Mouse (Mus musculus) CH12.LX (cell line): ENCODE data around the gene Kcnq4. TPM values are rescaled to one million over a fixed set of nuclear protein-coding genes. Genes with fewer than 3 reads are reported as not detected.

Experiments
- DNase-seq: peaks from one replicate; pipeline ENCODE4 v3.0.0-alpha.2; 2013; ENCODE audit errors: extremely low read depth
- H3K27ac ChIP-seq: 2 replicates; pipeline ENCODE4 v1.5.1; 2012; ENCODE audit warnings: low read depth, mild to moderate bottlenecking, control low read depth, moderate library complexity; ENCODE audit not compliant: insufficient read depth
- H3K27me3 ChIP-seq: replicated peaks from 2 replicates; pipeline ENCODE3; 2012; ENCODE audit warnings: inconsistent platforms
- H3K36me3 ChIP-seq, 2 experiments: replicated peaks in 1 of 2; 2 replicates each; pipeline versions ENCODE3 to v1.6.1; 2012; ENCODE audit warnings: inconsistent platforms in 1 of 2, low read length in 1 of 2, mild to moderate bottlenecking in 1 of 2, mixed read lengths in 1 of 2, moderate library complexity in 1 of 2; ENCODE audit not compliant: control insufficient read depth in 1 of 2, insufficient read depth in 1 of 2
- H3K4me1 ChIP-seq, 2 experiments: 2 replicates each; pipeline ENCODE4 v1.6.1; 2012; ENCODE audit warnings: inconsistent platforms in 1 of 2, moderate library complexity in 1 of 2; ENCODE audit not compliant: insufficient read depth in 2 of 2, control insufficient read depth in 1 of 2
- H3K4me2 ChIP-seq: 2 replicates; pipeline ENCODE4 v1.6.1; 2012; ENCODE audit warnings: low read depth, mild to moderate bottlenecking, control low read depth; ENCODE audit not compliant: poor library complexity, insufficient read depth, severe bottlenecking
- H3K4me3 ChIP-seq, 3 experiments: fragments of 150-350 bp in 1 of 3; sonication (generic) in 1 of 3; replicated peaks in 1 of 3; 2 replicates each; pipeline versions ENCODE3 to v1.5.1; 2011 to 2012; ENCODE audit warnings: low read depth in 2 of 3, low read length in 2 of 3, mild to moderate bottlenecking in 2 of 3, moderate library complexity in 2 of 3, control low read depth in 1 of 3, improper control_type of control experiment in 1 of 3, inconsistent platforms in 1 of 3, mixed read lengths in 1 of 3; ENCODE audit not compliant: poor library complexity in 1 of 3
- H3K79me2 ChIP-seq: replicated peaks from 2 replicates; pipeline ENCODE4 v1.6.1; 2012; ENCODE audit warnings: mild to moderate bottlenecking, moderate library complexity; ENCODE audit not compliant: control insufficient read depth, poor library complexity, insufficient read depth, severe bottlenecking; ENCODE audit errors: extremely low read depth
- H3K9ac ChIP-seq: 2 replicates; pipeline ENCODE4 v1.6.1; 2012; ENCODE audit warnings: low read depth, mild to moderate bottlenecking, control low read depth, moderate library complexity; ENCODE audit not compliant: insufficient read depth
- H3K9me3 ChIP-seq: replicated peaks from 2 replicates; pipeline ENCODE3; 2012; ENCODE audit warnings: low read length, inconsistent platforms, mixed read lengths
- CTCF ChIP-seq, 2 experiments: IDR thresholded peaks in 1 of 2; conservative IDR thresholded peaks in 1 of 2; 2 replicates each; pipeline ENCODE4 v1.5.1; 2011 to 2012; ENCODE audit warnings: low read depth in 2 of 2, low read length in 2 of 2, improper control_type of control experiment in 1 of 2, inconsistent platforms in 1 of 2, mild to moderate bottlenecking in 1 of 2, moderate library complexity in 1 of 2
- EP300 ChIP-seq: IDR thresholded peaks from 2 replicates; pipeline ENCODE4 v1.6.1; 2011; ENCODE audit warnings: low read length, improper control_type of control experiment
- ETS1 ChIP-seq: conservative IDR thresholded peaks from 2 replicates; pipeline ENCODE4 v1.6.1; 2012; ENCODE audit warnings: low read depth, mild to moderate bottlenecking, inconsistent platforms, low read length, improper control_type of control experiment, moderate library complexity
- HCFC1 ChIP-seq: IDR thresholded peaks from 2 replicates; pipeline ENCODE4 v1.6.1; 2012; ENCODE audit warnings: low read depth, mild to moderate bottlenecking, inconsistent platforms, low read length, improper control_type of control experiment
- IRF4 ChIP-seq: IDR thresholded peaks from 2 replicates; pipeline ENCODE4 v1.6.1; 2014; ENCODE audit warnings: low read depth, mild to moderate bottlenecking, inconsistent platforms, low read length, improper control_type of control experiment
- MAFK ChIP-seq: IDR thresholded peaks from 2 replicates; pipeline ENCODE4 v1.6.1; 2011; ENCODE audit warnings: low read length, improper control_type of control experiment; ENCODE audit not compliant: insufficient replicate concordance
- MAX ChIP-seq: IDR thresholded peaks from 2 replicates; pipeline ENCODE4 v1.6.1; 2011; ENCODE audit warnings: low read length, improper control_type of control experiment
- MAZ ChIP-seq: IDR thresholded peaks from 2 replicates; pipeline ENCODE4 v1.6.1; 2012; ENCODE audit warnings: low read depth, mild to moderate bottlenecking, inconsistent platforms, low read length, improper control_type of control experiment, moderate library complexity
- MEF2A ChIP-seq: IDR thresholded peaks from 2 replicates; pipeline ENCODE4 v1.6.1; 2014; ENCODE audit warnings: low read depth, mild to moderate bottlenecking, inconsistent platforms, low read length, improper control_type of control experiment, borderline replicate concordance
- MXI1 ChIP-seq: IDR thresholded peaks from 2 replicates; pipeline ENCODE4 v1.6.1; 2011; ENCODE audit warnings: mild to moderate bottlenecking, low read depth, low read length, improper control_type of control experiment
- MYC ChIP-seq: IDR thresholded peaks from 2 replicates; pipeline ENCODE4 v1.6.1; 2011; ENCODE audit warnings: low read depth, mild to moderate bottlenecking, improper control_type of control experiment, low read length
- NRF1 ChIP-seq: IDR thresholded peaks from 2 replicates; pipeline ENCODE4 v1.6.1; 2014; ENCODE audit warnings: low read depth, mild to moderate bottlenecking, inconsistent platforms, low read length, improper control_type of control experiment, moderate library complexity
- POLR2A ChIP-seq: IDR thresholded peaks from 2 replicates; pipeline ENCODE4 v1.6.1; 2011; ENCODE audit warnings: low read depth, mild to moderate bottlenecking, improper control_type of control experiment, low read length
- POLR2AphosphoS2 ChIP-seq: IDR thresholded peaks from 2 replicates; pipeline ENCODE4 v1.6.1; 2011; ENCODE audit warnings: low read depth, low read length, improper control_type of control experiment
- RAD21 ChIP-seq: IDR thresholded peaks from 2 replicates; pipeline ENCODE4 v1.6.1; 2011; ENCODE audit warnings: low read depth, mild to moderate bottlenecking, low read length, improper control_type of control experiment, moderate library complexity
- SIN3A ChIP-seq: IDR thresholded peaks from 2 replicates; pipeline ENCODE4 v1.6.1; 2012; ENCODE audit warnings: low read length, improper control_type of control experiment, inconsistent platforms
- UBTF ChIP-seq: IDR thresholded peaks from 2 replicates; pipeline ENCODE4 v1.6.1; 2012; ENCODE audit warnings: low read depth, mild to moderate bottlenecking, inconsistent platforms, low read length, improper control_type of control experiment, moderate library complexity
- USF2 ChIP-seq: conservative IDR thresholded peaks from 2 replicates; pipeline ENCODE4 v1.6.1; 2011; ENCODE audit warnings: low read depth, low read length, improper control_type of control experiment
- ZKSCAN1 ChIP-seq: IDR thresholded peaks from 2 replicates; pipeline ENCODE4 v1.6.1; 2012; ENCODE audit warnings: low read depth, inconsistent platforms, low read length, improper control_type of control experiment, borderline replicate concordance
- dilution Hi-C: fragments of 300-500 bp; cut with MboI; formaldehyde crosslinking; loops from 2 replicates; pipeline ENCODE4 v1.14.3; 2020; ENCODE audit warnings: low sequenced_read_pairs; ENCODE audit not compliant: extremely low pct_unique_long_range_greater_than_20kb, extremely low pct_ligation_motif_present
- in situ Hi-C: fragments of 300-500 bp; cut with MboI; formaldehyde crosslinking; loops from 3 replicates; pipeline ENCODE4 v1.14.3; 2019; ENCODE audit warnings: low sequenced_read_pairs, low pct_ligation_motif_present, low pct_unique_long_range_greater_than_20kb, mixed read lengths
- polyA plus RNA-seq: library from polyadenylated mRNA; unstranded; fragments of >175 nt; gene quantifications from 2 replicates; pipeline ENCODE4 v1.2.1, GENCODE M21; 2012; ENCODE audit warnings: low read depth; ENCODE audit not compliant: insufficient read length
- total RNA-seq, 2 experiments: library from RNA; depleted of rRNA; stranded (reverse); fragments of 300-350 nt in 1 of 2; fragments of >200 nt in 1 of 2; gene quantifications; 2 replicates each; pipeline ENCODE4 v1.2.3; 2012 to 2014

The Kcnq4 gene
- total and polyA plus RNA-seq, 3 experiments: 0.08 to 0.10 TPM; not detected in 1

GRCm38 (mm10) chr4:120674775-120675451 lies 73.5 kb downstream of the Kcnq4 start:
- Histone ChIP-seq H3K27ac (no peak overlapping the region), H3K9ac (no peak overlapping the region)
- no peak for TF ChIP-seq UBTF
- TF ChIP-seq POLR2A: no peak
- TF ChIP-seq MYC: no peak
- TF ChIP-seq MAFK: no peak
- no peak for TF ChIP-seq SIN3A
- TF ChIP-seq NRF1: no peak
- no peak for TF ChIP-seq EP300
- no peak for TF ChIP-seq HCFC1
- no peak for TF ChIP-seq IRF4
- TF ChIP-seq RAD21: no peak
- no peak for TF ChIP-seq USF2
- TF ChIP-seq, all 38 proteins: peak for 0
- Histone ChIP-seq H3K4me1 (peaks cover 3 to 17% of the 10 kb centered on the region in 2 experiments; a peak in 3 of 4 replicates), H3K79me2 (no peaks in the 10 kb centered on the region), H3K4me2 (no peak overlapping the region), H3K4me3 (no peak overlapping the region), H3K27me3 (no peaks in the 10 kb centered on the region), H3K9me3 (peaks cover 2% of the 10 kb centered on the region), H3K36me3 (no peaks in the 10 kb centered on the region)
- DNase-seq: no peak
- dilution Hi-C loops (no loop called here), in situ Hi-C loops (loop anchor here (25.0 kb wide), 1 partner anchor 288 kb away; no protein-coding TSS in a partner anchor)

- no peak for DNase-seq
- no peaks in the 10 kb centered on the region for H3K27me3 ChIP-seq
- no peaks in the 10 kb centered on the region for H3K36me3 ChIP-seq
- H3K4me3 ChIP-seq: no peak overlapping the region
- in situ Hi-C loops (no loop called here), dilution Hi-C loops (no loop called here)
- no peak overlapping the region for H3K4me2 ChIP-seq
- H3K9me3 ChIP-seq: peaks cover 2% of the 10 kb centered on the region
- no peak overlapping the region for H3K9ac ChIP-seq
- TF ChIP-seq USF2: no peak
- TF ChIP-seq POLR2AphosphoS2: no peak
- TF ChIP-seq IRF4: no peak
- TF ChIP-seq MAX: no peak
- TF ChIP-seq EP300: no peak
- no peak for TF ChIP-seq CTCF (conservative IDR thresholded peaks at IDR 0.05 in 1 of 2, IDR thresholded peaks at IDR 0.05 in 1 of 2; ENCODE audit: low read depth in 2 of 2, low read length in 2 of 2)
- no peak for TF ChIP-seq MXI1
- TF ChIP-seq RAD21: no peak
- no peak for TF ChIP-seq MYC
- no peak for TF ChIP-seq ZKSCAN1
- TF ChIP-seq MAZ: no peak
- no peak for TF ChIP-seq ETS1
- no peak for TF ChIP-seq NRF1
- TF ChIP-seq MEF2A: no peak
- TF ChIP-seq UBTF: no peak
- no peaks in the 10 kb centered on the region for H3K79me2 ChIP-seq
- no peak overlapping the region for H3K27ac ChIP-seq
- peaks cover 3 to 17% of the 10 kb centered on the region in 2 experiments; a peak in 3 of 4 replicates for H3K4me1 ChIP-seq
Measured at GRCm38 (mm10) chr4:120673606-120674005, 74.8 kb downstream of the Kcnq4 start.
